Mouse (Mus musculus): ENCODE measurements around the gene Adam15. TPM values are rescaled to one million over a fixed set of nuclear protein-coding genes. Genes with fewer than 3 reads are reported as not detected.

Adam15 gene
- polyA plus RNA-seq, 1 experiment from 2014 or later, result 9.1 TPM

DNA sequence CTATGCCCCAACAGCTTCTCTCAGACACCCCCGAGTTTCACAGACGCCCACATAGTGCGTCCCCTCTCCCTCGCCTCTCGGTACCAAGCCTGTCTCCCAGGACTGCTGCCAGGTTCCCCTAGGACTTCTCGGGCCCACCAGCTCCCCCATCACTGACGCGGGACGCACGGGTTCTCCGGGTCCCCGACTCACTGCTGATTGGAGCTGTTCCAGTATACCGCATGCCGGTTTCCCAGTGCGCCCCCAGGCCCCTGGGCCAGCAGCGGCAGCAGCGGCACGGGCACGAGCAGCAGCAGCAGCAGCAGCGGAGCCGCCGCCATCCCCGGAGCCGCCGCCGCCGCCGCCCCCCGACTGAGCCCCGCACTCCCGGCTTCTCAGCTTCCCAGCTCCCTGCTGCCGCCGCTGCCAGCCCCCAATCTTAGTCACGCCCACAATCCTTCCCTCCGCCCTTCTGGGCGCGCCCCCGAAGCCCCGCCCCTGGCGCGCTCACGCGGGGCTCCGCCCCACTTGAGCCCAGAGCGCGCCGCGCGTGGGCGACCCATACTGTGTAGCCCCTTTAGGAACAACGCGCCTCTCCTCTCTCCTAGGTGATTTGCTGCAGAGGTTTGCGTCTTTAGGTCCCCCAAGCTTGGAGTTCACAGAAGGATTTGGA, 27.2 kb downstream of the Adam15 start, which contains the start of gene Efna3:
Gene Efna3, minus strand, starts transcription at position 452 of the 652 bp plus-strand sequence.
- ATAC-seq (no peak), DNase-seq (peak; percentile 62)
- no peak within 1 kb of the TSS for H3K27ac ChIP-seq (ENCODE audit: low read depth)
- H3K4me2 ChIP-seq (ENCODE audit: low read depth, low read length), result peak within 1 kb of the TSS; percentile 79
- no peaks in the 10 kb centered on the region for H3K36me3 ChIP-seq (replicated peaks; ENCODE audit: insufficient read depth, low read length)
- peaks cover 76% of the 10 kb centered on the region for H3K27me3 ChIP-seq (ENCODE audit: insufficient read depth, low read length)
- no peak for TF ChIP-seq CTCF (IDR thresholded peaks at IDR 0.05; ENCODE audit: low read depth)
- no peak for TF ChIP-seq EP300 (IDR thresholded peaks at IDR 0.05; ENCODE audit: low read depth)
- peaks cover 28% of the 10 kb centered on the region for H3K4me1 ChIP-seq (ENCODE audit: insufficient read depth)
- peak within 1 kb of the TSS; percentile 52 for H3K4me3 ChIP-seq (ENCODE audit: low read depth, low read length)
- no peaks in the 10 kb centered on the region for H3K9me3 ChIP-seq (ENCODE audit: low read length)
- 2% methylated on average over 43 of the region's 53 CpGs for WGBS (ENCODE audit: insufficient replicate concordance)
- peak within 1 kb of the TSS; percentile 48; the same call in 1 of the 2 replicates for H3K9ac ChIP-seq (replicated peaks)

DNA sequence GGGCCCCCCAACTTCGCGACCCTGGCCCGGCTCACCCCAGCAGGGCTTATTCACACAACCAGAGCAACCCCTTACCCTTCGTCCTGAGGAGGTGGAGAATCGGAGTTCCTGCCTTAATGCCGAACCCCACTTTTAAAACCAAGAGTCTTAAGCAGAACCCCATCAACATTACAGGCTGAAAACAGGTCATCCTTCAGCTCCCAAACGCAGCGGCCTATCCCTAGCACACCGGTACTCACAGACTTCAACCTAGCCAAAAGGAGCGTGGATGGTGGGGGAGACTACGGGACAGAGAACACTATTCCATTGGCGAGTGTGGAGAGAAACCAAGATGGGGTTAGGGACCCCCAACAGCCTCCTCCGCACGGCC, 27.7 kb downstream of the Adam15 start:
- peaks cover 76% of the 10 kb centered on the region for H3K27me3 ChIP-seq (ENCODE audit: insufficient read depth, low read length)
- TF ChIP-seq CTCF (IDR thresholded peaks at IDR 0.05; ENCODE audit: low read depth) (no peak), EP300 (IDR thresholded peaks at IDR 0.05; ENCODE audit: low read depth) (no peak)
- no peak for ATAC-seq

GRCm38 (mm10) chr3:89321183-89322130, 28.3 kb downstream of the Adam15 start:
- no peak for DNase-seq
- 1% methylated on average over 53 of the region's 66 CpGs for WGBS (ENCODE audit: insufficient replicate concordance)
- peaks cover 28% of the 10 kb centered on the region for H3K4me1 ChIP-seq (ENCODE audit: insufficient read depth)
- no peak overlapping the region for H3K9ac ChIP-seq (replicated peaks)
- H3K36me3 ChIP-seq (replicated peaks; ENCODE audit: insufficient read depth, low read length), result no peaks in the 10 kb centered on the region
- peak; percentile 26; the same call in 1 of the 2 replicates for ATAC-seq
- H3K4me2 ChIP-seq (ENCODE audit: low read depth, low read length), result peak overlapping the region; percentile 79
- H3K27ac ChIP-seq (ENCODE audit: low read depth), result no peak overlapping the region
- no peaks in the 10 kb centered on the region for H3K9me3 ChIP-seq (ENCODE audit: low read length)
- H3K4me3 ChIP-seq (ENCODE audit: low read depth, low read length), result peak overlapping the region; percentile 19
- peaks cover 77% of the 10 kb centered on the region for H3K27me3 ChIP-seq (ENCODE audit: insufficient read depth, low read length)
- TF ChIP-seq CTCF (IDR thresholded peaks at IDR 0.05; ENCODE audit: low read depth), result no peak
- TF ChIP-seq EP300 (IDR thresholded peaks at IDR 0.05; ENCODE audit: low read depth), result no peak

More for the DNA sequence above, 27.7 kb downstream of the Adam15 start:
- H3K9ac ChIP-seq (replicated peaks), result peak overlapping the region; percentile 48; the same call in 1 of the 2 replicates
- no peaks in the 10 kb centered on the region for H3K9me3 ChIP-seq (ENCODE audit: low read length)
- H3K4me3 ChIP-seq (ENCODE audit: low read depth, low read length), result peak overlapping the region; percentile 52
- peak overlapping the region; percentile 79 for H3K4me2 ChIP-seq (ENCODE audit: low read depth, low read length)
- 4% methylated on average over 14 of the region's 14 CpGs for WGBS (ENCODE audit: insufficient replicate concordance)
- H3K36me3 ChIP-seq (replicated peaks; ENCODE audit: insufficient read depth, low read length), result no peaks in the 10 kb centered on the region
- H3K27ac ChIP-seq (ENCODE audit: low read depth), result no peak overlapping the region
- DNase-seq, result no peak
- peaks cover 28% of the 10 kb centered on the region for H3K4me1 ChIP-seq (ENCODE audit: insufficient read depth)

GRCm38 (mm10) chr3:89320581-89321182, 29.1 kb downstream of the Adam15 start:
- no peak for ATAC-seq
- Histone ChIP-seq H3K4me2 (ENCODE audit: low read depth, low read length) (peak overlapping the region; percentile 44), H3K9me3 (ENCODE audit: low read length) (no peaks in the 10 kb centered on the region), H3K27ac (ENCODE audit: low read depth) (no peak overlapping the region), H3K4me1 (ENCODE audit: insufficient read depth) (peaks cover 36% of the 10 kb centered on the region), H3K9ac (replicated peaks) (no peak overlapping the region), H3K4me3 (ENCODE audit: low read depth, low read length) (peak overlapping the region; percentile 11; the same call in 1 of the 2 replicates), H3K27me3 (ENCODE audit: insufficient read depth, low read length) (peaks cover 84% of the 10 kb centered on the region), H3K36me3 (replicated peaks; ENCODE audit: insufficient read depth, low read length) (no peaks in the 10 kb centered on the region)
- TF ChIP-seq CTCF (IDR thresholded peaks at IDR 0.05; ENCODE audit: low read depth) (no peak), EP300 (IDR thresholded peaks at IDR 0.05; ENCODE audit: low read depth) (no peak)
- 1% methylated on average over 33 of the region's 41 CpGs for WGBS (ENCODE audit: insufficient replicate concordance)
- DNase-seq, result no peak

DNA sequence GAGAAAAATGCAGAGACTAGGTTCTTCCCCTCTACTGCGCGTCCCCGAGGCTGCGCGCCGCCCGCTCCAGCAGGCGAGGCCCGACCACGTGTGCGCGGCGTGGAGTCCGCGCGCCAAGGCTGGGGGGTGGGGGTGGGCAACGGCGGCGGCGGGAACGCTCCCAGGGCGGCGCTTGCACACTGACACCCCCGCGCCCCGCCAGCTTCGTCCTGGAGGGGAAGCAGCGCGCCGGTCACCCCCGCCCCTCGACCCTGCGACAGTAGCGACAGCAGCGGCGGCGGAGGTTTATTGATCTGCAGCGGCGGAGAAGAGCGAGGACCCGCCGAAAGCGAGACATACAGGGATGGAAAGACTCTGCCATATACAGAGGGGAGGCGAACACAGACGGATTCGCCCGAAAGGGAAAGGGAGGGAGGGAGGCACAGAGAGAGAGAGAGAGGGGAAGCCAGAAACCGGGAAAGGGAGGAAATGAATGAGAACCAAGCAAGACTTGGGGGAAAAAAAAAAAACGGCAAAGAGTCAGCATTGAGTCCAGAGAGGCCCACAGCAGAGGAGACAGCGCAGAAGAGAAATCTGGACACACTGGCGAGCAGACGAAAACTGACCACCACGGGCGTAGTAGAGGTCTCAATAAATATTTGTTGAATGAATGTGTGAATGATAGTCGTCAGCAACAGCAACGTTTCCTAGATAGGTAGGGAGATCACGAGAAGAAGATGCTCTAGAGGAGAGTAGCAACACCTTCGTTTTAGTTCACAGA, 30.0 kb downstream of the Adam15 start:
- Histone ChIP-seq H3K4me1 (ENCODE audit: insufficient read depth) (peaks cover 45% of the 10 kb centered on the region), H3K4me2 (ENCODE audit: low read depth, low read length) (peak overlapping the region; percentile 61), H3K27ac (ENCODE audit: low read depth) (no peak overlapping the region), H3K27me3 (ENCODE audit: insufficient read depth, low read length) (peaks cover 85% of the 10 kb centered on the region), H3K4me3 (ENCODE audit: low read depth, low read length) (peak overlapping the region; percentile 42), H3K9me3 (ENCODE audit: low read length) (no peaks in the 10 kb centered on the region), H3K9ac (replicated peaks) (no peak overlapping the region), H3K36me3 (replicated peaks; ENCODE audit: insufficient read depth, low read length) (no peaks in the 10 kb centered on the region)
- no peak for DNase-seq
- 3% methylated on average over 57 of the region's 58 CpGs for WGBS (ENCODE audit: insufficient replicate concordance)
- ATAC-seq, result no peak
- TF ChIP-seq CTCF (IDR thresholded peaks at IDR 0.05; ENCODE audit: low read depth) (no peak), EP300 (IDR thresholded peaks at IDR 0.05; ENCODE audit: low read depth) (no peak)

Data from liver, postnatal 0 days (tissue).